Mouse (Mus musculus) cerebellum, postnatal 25 days (tissue): Measurements from ENCODE around the gene Ubxn11.

Experiments used
- DNase-seq, 2 experiments: peaks; one replicate each; pipeline ENCODE4 v3.0.0; 2021; ENCODE audit warnings: mixed read lengths in 2 of 2

The Ubxn11 gene

DNA sequence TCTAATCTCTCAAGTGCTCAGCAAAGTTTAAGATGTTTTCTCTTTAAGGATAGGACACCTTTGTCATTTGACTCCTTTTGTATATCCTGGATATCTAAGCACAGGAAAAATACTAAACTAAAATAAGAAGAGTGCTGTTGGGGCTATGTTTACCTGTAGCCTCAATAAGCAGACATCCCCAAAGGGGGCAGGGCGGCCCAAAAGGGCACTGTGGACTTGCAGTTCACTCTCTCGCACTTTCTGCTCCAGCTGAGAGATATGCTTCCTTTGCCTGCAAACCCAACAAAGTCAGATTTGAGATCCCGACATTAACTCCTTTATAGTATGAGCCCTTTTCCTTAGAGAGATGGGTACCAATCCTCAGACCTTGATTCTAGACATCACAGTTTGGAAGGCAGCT, 51.3 kb downstream of the Ubxn11 start:
- DNase-seq, result no peak

DNA sequence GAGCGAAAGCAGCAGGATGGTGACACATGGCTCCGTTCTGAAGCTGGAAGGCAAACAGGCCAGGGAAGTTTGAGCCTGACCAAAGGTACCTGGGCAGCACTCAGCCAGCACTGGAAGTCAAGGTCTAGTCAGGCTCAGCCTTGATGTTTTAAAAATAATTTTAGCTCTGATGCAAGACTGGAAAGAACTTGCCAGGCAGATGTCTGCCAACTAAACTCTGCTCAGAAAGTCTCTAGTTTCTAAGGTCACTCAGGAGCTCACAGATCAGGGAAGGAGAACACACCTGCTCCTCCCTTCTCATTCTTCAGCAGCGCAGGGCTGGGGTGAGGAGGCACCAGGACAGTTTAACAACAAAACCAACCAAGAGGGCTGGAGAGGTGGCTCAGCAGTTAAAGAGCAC, 52.0 kb downstream of the Ubxn11 start:
- no peak for DNase-seq

DNA sequence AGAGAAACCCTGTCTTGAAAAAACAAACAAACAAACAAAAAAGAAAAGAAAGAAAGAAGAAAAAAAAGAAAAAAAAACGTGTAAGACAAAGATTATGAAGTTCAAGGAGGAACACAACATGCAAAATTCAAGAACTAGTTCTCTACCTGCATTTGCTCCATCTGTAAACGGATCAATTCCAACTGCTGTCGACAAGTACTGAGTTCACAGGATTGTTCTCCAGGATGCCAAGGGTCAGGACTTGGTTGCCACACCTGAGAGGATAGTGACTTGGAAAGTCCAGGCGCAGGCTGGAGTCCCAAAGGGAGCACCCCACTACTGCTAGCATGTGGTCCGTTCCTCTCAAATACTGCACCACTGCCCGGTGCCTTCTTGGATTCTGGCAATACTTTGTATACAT, 53.2 kb downstream of the Ubxn11 start:
- DNase-seq, result no peak

DNA sequence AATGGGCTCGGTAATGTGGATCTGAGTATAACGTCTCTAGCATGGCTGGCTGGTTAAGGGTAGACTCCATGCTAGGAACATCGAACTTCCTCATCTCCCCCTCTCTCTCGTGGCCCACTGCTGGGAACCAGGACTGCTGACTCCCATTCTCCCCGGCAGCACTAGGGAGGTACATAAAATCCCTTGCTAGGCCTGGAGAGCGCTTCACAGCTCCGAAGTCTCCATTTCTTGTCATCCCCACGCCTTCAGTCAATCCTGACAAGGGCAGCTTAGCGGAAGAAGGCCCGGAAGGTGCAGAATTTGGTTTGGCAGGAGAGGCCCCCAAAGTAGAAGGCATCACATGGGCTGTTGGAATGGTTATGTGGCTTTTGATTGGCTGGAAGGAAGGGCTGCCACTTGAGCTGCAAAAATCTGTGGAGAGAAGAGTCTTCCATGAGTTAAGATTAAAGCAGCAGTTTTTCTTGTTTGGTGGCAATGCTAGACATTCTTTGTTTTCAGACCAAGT, 53.6 kb downstream of the Ubxn11 start:
- no peak for DNase-seq

DNA sequence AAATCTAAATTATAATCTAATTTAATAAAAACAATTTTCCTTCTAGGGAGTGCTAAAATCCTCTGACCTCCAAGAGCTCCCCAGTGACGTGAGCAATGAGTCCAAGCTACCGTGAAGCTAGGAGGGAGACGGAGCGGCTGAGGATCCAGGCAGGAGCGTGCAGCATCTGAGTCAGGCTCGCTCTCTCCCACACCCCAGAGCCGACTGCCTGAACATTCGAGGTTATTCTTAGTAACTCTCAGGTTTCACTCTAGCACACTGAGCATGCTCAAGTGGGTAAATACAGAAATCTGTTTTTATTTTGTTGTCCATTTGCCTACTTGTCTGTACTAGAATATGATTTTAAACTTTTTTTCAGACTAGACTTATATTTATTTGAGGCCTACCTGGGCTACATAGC, 54.4 kb downstream of the Ubxn11 start:
- DNase-seq, result no peak

DNA sequence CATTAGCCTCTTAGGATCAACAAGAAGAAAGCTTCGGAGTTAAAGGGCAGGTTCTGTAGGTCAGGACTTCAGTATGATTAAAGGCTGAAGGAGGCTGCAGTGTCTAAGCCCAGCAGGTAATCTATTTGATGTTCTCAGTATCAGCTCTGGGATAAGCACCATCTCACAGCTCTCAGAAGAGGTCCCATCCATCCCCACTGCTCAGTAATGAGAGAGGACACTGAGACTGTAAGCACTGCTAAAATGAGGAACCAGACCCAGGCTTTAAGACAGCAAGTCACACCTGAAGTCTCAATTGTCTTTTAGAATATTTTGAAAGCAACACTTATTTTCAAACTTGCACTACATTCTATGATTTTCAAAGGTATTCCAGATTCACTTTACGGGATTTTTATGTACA, 55.2 kb downstream of the Ubxn11 start:
- DNase-seq, result no peak

DNA sequence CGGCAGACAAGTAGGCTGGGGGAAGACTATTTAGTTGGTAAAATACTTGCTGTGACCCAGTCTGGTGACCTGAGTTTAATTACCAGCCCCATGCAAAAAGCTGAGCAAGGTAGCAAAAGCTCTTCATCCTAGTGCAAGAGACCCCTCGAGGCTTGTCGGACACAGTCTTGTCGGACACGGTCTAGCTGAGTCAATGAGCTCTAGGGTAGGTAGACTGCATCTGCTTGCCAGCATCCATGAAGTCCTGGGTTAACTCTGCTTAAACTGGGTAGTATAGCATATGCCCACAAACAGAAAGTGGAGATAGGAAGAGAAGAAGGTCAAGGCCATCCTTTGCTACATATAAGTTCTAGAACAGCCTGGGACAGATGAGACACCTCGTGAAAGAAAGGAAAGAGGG, 56.4 kb downstream of the Ubxn11 start:
- no peak for DNase-seq

DNA sequence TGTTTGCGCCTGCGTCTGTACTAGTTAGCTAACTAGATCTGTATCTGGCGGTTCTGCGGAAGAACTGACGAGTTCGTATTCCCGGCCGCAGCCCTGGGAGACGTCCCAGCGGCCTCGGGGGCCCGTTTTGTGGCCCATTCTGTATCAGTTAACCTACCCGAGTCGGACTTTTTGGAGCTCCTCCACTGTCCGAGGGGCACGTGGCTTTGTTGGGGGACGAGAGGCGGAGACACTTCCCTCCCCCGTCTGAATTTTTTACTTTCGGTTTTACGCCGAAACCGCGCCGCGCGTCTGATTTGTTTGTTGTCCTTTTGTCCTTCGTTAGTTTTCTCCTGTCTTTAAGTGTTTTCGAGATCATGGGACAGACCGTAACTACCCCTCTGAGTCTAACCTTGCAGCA, 57.7 kb downstream of the Ubxn11 start:
- peak; percentile 43 to 48 for DNase-seq

DNA sequence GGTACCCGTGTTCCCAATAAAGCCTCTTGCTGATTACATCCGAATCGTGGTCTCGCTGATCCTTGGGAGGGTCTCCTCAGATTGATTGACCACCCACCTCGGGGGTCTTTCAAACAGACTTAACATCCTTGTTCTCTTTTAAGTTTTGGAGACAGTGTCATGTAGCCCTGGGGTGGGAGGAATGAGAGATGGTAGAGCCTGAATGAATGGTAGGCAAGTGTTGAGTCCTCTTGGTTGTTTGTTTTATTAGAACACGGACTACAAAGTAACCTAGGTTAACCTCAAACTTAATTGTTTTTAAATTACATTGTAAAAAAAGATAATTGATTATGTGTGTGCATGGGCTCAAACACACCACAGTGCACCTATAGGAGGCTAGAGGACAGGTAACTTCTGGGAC, 62.2 kb downstream of the Ubxn11 start:
- DNase-seq, result no peak

DNA sequence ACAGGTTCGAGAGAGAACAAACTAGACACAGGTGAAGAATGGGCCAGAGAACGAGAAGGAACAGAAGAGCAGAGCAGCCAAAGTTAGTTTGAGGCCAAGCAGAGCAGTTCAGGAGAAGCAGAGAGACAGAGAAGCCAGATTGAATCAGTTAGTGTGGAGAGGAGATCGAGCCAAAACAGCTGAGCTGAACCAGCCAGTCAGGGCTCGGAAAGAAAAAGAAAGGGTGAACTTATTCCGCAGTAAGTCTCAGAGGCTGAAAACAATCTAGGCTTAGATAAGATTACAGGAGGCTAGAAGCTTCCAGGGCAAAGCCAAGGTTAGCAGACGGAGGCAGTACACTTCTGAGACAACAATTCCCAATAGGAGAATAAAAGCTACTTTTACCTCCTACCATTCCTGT, 62.7 kb downstream of the Ubxn11 start:
- DNase-seq, result no peak

DNA sequence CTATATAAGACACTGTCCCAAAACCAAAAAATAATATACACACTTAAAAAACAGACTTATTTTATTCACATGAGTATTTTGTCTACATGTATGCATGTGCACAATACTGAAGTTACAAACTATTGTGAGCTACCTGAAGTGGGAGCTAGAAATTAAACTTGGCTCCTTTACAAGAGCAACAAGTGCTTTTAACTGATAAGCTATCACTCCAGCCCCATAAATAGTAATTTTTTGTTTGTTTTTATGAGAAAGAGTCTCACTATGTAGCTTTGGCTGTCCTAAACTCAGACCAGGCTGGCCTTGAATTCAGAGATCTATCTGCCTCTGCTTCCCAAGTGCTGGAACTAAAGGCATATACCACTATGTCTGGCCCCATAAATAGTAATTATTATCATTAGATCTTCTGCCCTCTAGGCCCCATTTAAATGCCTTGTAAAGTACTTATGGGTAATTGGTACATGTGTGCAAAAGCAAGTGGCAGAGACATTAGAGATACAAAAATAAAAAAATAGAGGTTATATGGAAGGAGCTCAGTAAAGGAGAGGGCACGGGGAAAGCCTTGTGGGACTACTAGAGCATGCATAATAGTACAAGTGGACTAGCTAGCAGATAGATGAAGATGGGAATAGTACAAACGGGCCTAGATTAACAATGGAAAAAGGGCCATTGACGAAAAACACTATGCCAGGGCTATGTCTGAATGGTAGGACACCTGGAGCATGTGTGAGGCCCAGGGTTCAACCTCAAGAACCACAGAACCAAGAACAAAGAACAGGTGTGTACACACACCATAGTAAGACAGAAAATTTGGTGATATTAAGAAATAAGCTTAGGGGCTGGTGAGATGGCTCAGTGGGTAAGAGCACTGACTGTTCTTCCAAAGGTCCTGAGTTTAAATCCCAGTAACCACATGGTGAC, 63.4 kb downstream of the Ubxn11 start:
- DNase-seq, result no peak

DNA sequence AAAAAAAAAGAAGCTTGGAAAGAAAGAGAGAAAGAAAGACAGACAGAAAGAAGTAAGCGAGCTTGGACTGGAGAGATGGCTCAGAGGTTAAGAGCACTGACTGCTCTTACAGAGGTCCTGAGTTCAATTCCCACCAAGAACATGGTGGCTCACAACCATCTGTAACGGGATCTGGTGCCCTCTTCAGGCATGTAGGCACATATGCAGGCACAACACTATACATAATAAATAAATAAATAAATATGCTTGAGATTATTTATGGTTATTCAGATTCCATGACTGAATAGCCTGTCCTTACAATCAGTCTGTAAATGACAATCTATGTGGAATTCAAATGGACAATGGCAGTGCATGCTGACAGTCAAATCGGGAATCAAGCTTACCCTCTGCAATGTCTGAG, 64.5 kb downstream of the Ubxn11 start:
- no peak for DNase-seq

DNA sequence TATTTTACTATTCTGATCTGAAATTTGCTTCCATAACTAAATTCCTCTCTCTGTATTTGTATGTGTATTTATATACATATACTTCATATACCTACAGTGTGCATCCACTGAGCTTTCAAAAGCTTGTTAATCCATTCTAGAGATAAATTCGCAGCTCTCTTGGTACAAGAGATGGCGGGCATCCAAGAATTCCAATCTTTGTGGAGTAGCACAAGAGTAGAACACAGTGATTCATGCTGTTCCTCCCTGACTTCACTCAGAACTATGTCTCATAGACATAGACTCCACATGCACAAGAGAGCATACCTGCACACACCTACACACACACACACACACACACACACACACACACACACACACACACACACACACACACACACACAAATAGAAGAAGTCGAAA, 70.0 kb downstream of the Ubxn11 start:
- no peak for DNase-seq
